Mouse (Mus musculus): Measurements from ENCODE around the gene Plcd1. TPM values are rescaled to one million over a fixed set of nuclear protein-coding genes. Genes with fewer than 3 reads are reported as not detected.

Plcd1 gene
- polyA plus RNA-seq, 1 experiment from 2014 or later: 11.7 TPM

- Histone ChIP-seq H3K27me3 (no peaks in the 10 kb centered on the region), H3K4me1 (0 out of 2 replicates have a peak, but pooled peaks cover 2% of the 10 kb centered on the region), H3K9ac (replicated peaks) (no peak overlapping the region), H3K36me3 (no peaks in the 10 kb centered on the region; the same call in 1 of the 2 replicates), H3K27ac (replicated peaks) (no peak overlapping the region), H3K4me3 (no peak overlapping the region), H3K4me2 (replicated peaks) (no peak overlapping the region), H3K9me3 (no peaks in the 10 kb centered on the region)
- WGBS: 1% methylated on average over 6 of the region's 6 CpGs
- ATAC-seq (replicated peaks): peak; percentile 73
Measured at GRCm38 (mm10) chr9:119067601-119068000, 25.7 kb downstream of the Plcd1 start.

GRCm38 (mm10) chr9:119064296-119064695, 29.0 kb downstream of the Plcd1 start:
- Histone ChIP-seq H3K4me2 (replicated peaks) (no peak overlapping the region), H3K4me1 (0 out of 2 replicates have a peak, but pooled peaks cover 2% of the 10 kb centered on the region), H3K9ac (replicated peaks) (no peak overlapping the region), H3K9me3 (no peaks in the 10 kb centered on the region), H3K27me3 (no peaks in the 10 kb centered on the region), H3K36me3 (no peaks in the 10 kb centered on the region), H3K4me3 (no peak overlapping the region), H3K27ac (replicated peaks) (no peak overlapping the region)
- ATAC-seq (replicated peaks): no peak
- 80% methylated on average over 4 of the region's 4 CpGs for WGBS

- Histone ChIP-seq H3K4me2 (replicated peaks) (no peak overlapping the region), H3K4me3 (no peak overlapping the region), H3K27ac (replicated peaks) (no peak overlapping the region), H3K9me3 (no peaks in the 10 kb centered on the region), H3K9ac (replicated peaks) (no peak overlapping the region), H3K36me3 (no peaks in the 10 kb centered on the region), H3K4me1 (0 out of 2 replicates have a peak, but pooled peaks cover 2% of the 10 kb centered on the region), H3K27me3 (no peaks in the 10 kb centered on the region)
- WGBS: 29% methylated on average over 19 of the region's 19 CpGs
- no peak for ATAC-seq (replicated peaks)
Measured at GRCm38 (mm10) chr9:119063036-119063644, 30.2 kb downstream of the Plcd1 start.

- no peak overlapping the region for H3K9ac ChIP-seq (replicated peaks)
- 92% methylated on average over 10 of the region's 10 CpGs for WGBS
- no peak overlapping the region for H3K27ac ChIP-seq (replicated peaks)
- H3K36me3 ChIP-seq: no peaks in the 10 kb centered on the region
- H3K9me3 ChIP-seq: no peaks in the 10 kb centered on the region
- H3K27me3 ChIP-seq: no peaks in the 10 kb centered on the region
- H3K4me3 ChIP-seq: no peak overlapping the region
- ATAC-seq (replicated peaks): no peak
- H3K4me2 ChIP-seq (replicated peaks): no peak overlapping the region
- 0 out of 2 replicates have a peak, but pooled peaks cover 2% of the 10 kb centered on the region for H3K4me1 ChIP-seq
Measured at GRCm38 (mm10) chr9:119060701-119061100, 32.6 kb downstream of the Plcd1 start.

- Histone ChIP-seq H3K9ac (replicated peaks) (no peak overlapping the region), H3K9me3 (no peaks in the 10 kb centered on the region), H3K4me3 (no peak overlapping the region), H3K27ac (replicated peaks) (no peak overlapping the region), H3K36me3 (no peaks in the 10 kb centered on the region), H3K4me2 (replicated peaks) (no peak overlapping the region), H3K4me1 (0 out of 2 replicates have a peak, but pooled peaks cover 2% of the 10 kb centered on the region), H3K27me3 (no peaks in the 10 kb centered on the region)
- 81% methylated on average over 7 of the region's 7 CpGs for WGBS
- ATAC-seq (replicated peaks): no peak
Measured at GRCm38 (mm10) chr9:119058245-119058644, 35.1 kb downstream of the Plcd1 start.

GRCm38 (mm10) chr9:119055336-119055735, 38.0 kb downstream of the Plcd1 start:
- Histone ChIP-seq H3K9ac (replicated peaks) (no peak overlapping the region), H3K27ac (replicated peaks) (no peak overlapping the region), H3K9me3 (no peaks in the 10 kb centered on the region), H3K4me2 (replicated peaks) (no peak overlapping the region), H3K4me3 (no peak overlapping the region), H3K4me1 (peaks cover 8% of the 10 kb centered on the region), H3K27me3 (no peaks in the 10 kb centered on the region), H3K36me3 (no peaks in the 10 kb centered on the region)
- 87% methylated on average over 4 of the region's 4 CpGs for WGBS
- ATAC-seq (replicated peaks): no peak

GRCm38 (mm10) chr9:119053964-119054576, 39.2 kb downstream of the Plcd1 start:
- Histone ChIP-seq H3K36me3 (no peaks in the 10 kb centered on the region), H3K4me1 (peaks cover 8% of the 10 kb centered on the region), H3K9me3 (no peaks in the 10 kb centered on the region), H3K27ac (replicated peaks) (no peak overlapping the region), H3K27me3 (no peaks in the 10 kb centered on the region), H3K4me2 (replicated peaks) (no peak overlapping the region), H3K9ac (replicated peaks) (no peak overlapping the region), H3K4me3 (no peak overlapping the region)
- no peak for ATAC-seq (replicated peaks)
- 85% methylated on average over 9 of the region's 9 CpGs for WGBS

- Histone ChIP-seq H3K9me3 (no peaks in the 10 kb centered on the region), H3K27ac (replicated peaks) (no peak within 1 kb of the TSS), H3K9ac (replicated peaks) (no peak within 1 kb of the TSS), H3K36me3 (no peaks in the 10 kb centered on the region), H3K4me2 (replicated peaks) (peak within 1 kb of the TSS; percentile 32), H3K4me1 (peaks cover 8% of the 10 kb centered on the region), H3K27me3 (no peaks in the 10 kb centered on the region), H3K4me3 (peak within 1 kb of the TSS; percentile 12)
- peak; percentile 57; the same call in 1 of the 2 replicates for ATAC-seq (replicated peaks)
- 22% methylated on average over 22 of the region's 22 CpGs for WGBS
Measured at GRCm38 (mm10) chr9:119052154-119052944, 41.0 kb downstream of the Plcd1 start, which contains the start of gene Vill. Gene Vill, plus strand, starts transcription at chr9:119052778.

- WGBS: 80% methylated on average over 2 of the region's 2 CpGs
- no peak overlapping the region for H3K4me2 ChIP-seq (replicated peaks)
- H3K36me3 ChIP-seq: no peaks in the 10 kb centered on the region
- no peaks in the 10 kb centered on the region for H3K9me3 ChIP-seq
- no peak overlapping the region for H3K4me3 ChIP-seq
- H3K4me1 ChIP-seq: peaks cover 8% of the 10 kb centered on the region
- H3K27ac ChIP-seq (replicated peaks): no peak overlapping the region
- H3K9ac ChIP-seq (replicated peaks): no peak overlapping the region
- H3K27me3 ChIP-seq: no peaks in the 10 kb centered on the region
- ATAC-seq (replicated peaks): no peak
Measured at GRCm38 (mm10) chr9:119051158-119051557, 42.1 kb downstream of the Plcd1 start.

- 90% methylated on average over 11 of the region's 11 CpGs for WGBS
- ATAC-seq (replicated peaks): no peak
- Histone ChIP-seq H3K9ac (replicated peaks) (no peak overlapping the region), H3K4me3 (no peak overlapping the region), H3K9me3 (no peaks in the 10 kb centered on the region), H3K27me3 (no peaks in the 10 kb centered on the region), H3K4me2 (replicated peaks) (no peak overlapping the region), H3K27ac (replicated peaks) (no peak overlapping the region), H3K36me3 (no peaks in the 10 kb centered on the region), H3K4me1 (peaks cover 8% of the 10 kb centered on the region)
Measured at GRCm38 (mm10) chr9:119048182-119048903, 45.0 kb downstream of the Plcd1 start.

- Histone ChIP-seq H3K4me3 (no peak overlapping the region), H3K36me3 (0 out of 2 replicates have a peak, but pooled peaks cover 5% of the 10 kb centered on the region), H3K27me3 (no peaks in the 10 kb centered on the region), H3K4me1 (peaks cover 23% of the 10 kb centered on the region), H3K27ac (replicated peaks) (no peak overlapping the region), H3K4me2 (replicated peaks) (no peak overlapping the region), H3K9ac (replicated peaks) (no peak overlapping the region), H3K9me3 (no peaks in the 10 kb centered on the region)
- ATAC-seq (replicated peaks): no peak
- 66% methylated on average over 15 of the region's 15 CpGs for WGBS
Measured at GRCm38 (mm10) chr9:119040101-119040775, 53.1 kb downstream of the Plcd1 start.

All from forebrain, embryonic 15.5 days (tissue).